Mouse (Mus musculus) neural tube, embryonic 14.5 days (tissue): ENCODE data around the gene Agr2. TPM values are rescaled to one million over a fixed set of nuclear protein-coding genes. Genes with fewer than 3 reads are reported as not detected.
A peak's percentile ranks its signal among the peaks of the same experiment; 100 is the strongest.

Experiments used
- ATAC-seq: fragments of 200-750 bp; cut with Nextera tagmentation; 2 replicates; pipeline ENCODE4 v1.8.0; 2017; ENCODE audit warnings: low read depth, mild to moderate bottlenecking, moderate TSS enrichment, moderate library complexity
- H3K27ac ChIP-seq: fragments of 300-500 bp; sonication (generic); 2 replicates; pipeline ENCODE4 v1.5.1; 2014; ENCODE audit warnings: low read depth, mild to moderate bottlenecking, control low read depth, low read length, moderate library complexity, mixed read lengths
- H3K27me3 ChIP-seq: fragments of 300-500 bp; sonication (generic); 2 replicates; pipeline ENCODE4 v1.6.1; 2014; ENCODE audit warnings: low read length; ENCODE audit not compliant: control insufficient read depth, insufficient read depth
- H3K36me3 ChIP-seq: fragments of 300-500 bp; sonication (generic); 2 replicates; pipeline ENCODE4 v1.6.1; 2014; ENCODE audit warnings: low read length, mixed read lengths; ENCODE audit not compliant: control insufficient read depth, insufficient read depth
- H3K4me1 ChIP-seq: fragments of 300-500 bp; sonication (generic); 2 replicates; pipeline ENCODE4 v1.6.1; 2014; ENCODE audit warnings: low read length; ENCODE audit not compliant: control insufficient read depth, insufficient read depth
- H3K4me2 ChIP-seq: fragments of 300-500 bp; sonication (generic); 2 replicates; pipeline ENCODE4 v1.6.1; 2014; ENCODE audit warnings: mild to moderate bottlenecking, low read depth, low read length, control low read depth
- H3K4me3 ChIP-seq: fragments of 300-500 bp; sonication (generic); 2 replicates; pipeline ENCODE4 v1.5.1; 2014; ENCODE audit warnings: low read depth, low read length, control low read depth, mixed read lengths
- H3K9ac ChIP-seq: fragments of 300-500 bp; sonication (generic); replicated peaks from 2 replicates; pipeline ENCODE4 v1.6.1; 2014; ENCODE audit warnings: low read depth, mild to moderate bottlenecking, control low read depth, low read length, mixed read lengths
- H3K9me3 ChIP-seq: fragments of 300-500 bp; sonication (generic); 2 replicates; pipeline ENCODE4 v1.6.1; 2016; ENCODE audit warnings: low read length; ENCODE audit not compliant: control insufficient read depth
- WGBS: fragments of 180-500 bp; shearing (Covaris S2); extraction: QIAGEN DNeasy Blood & Tissue Kit; methylation state at CpG from one replicate; pipeline ENCODE4 v1.1.7; 2014; 5-methylcytosine and 5-hydroxymethylcytosine counted together
- polyA plus RNA-seq: library from polyadenylated mRNA; unstranded; fragments of >200 nt; fragmentation: Nextera tagmentation; extraction: Ambion mirVana; gene quantifications from 2 replicates; pipeline ENCODE4 v1.2.1, GENCODE M21; 2014

The Agr2 gene
- polyA plus RNA-seq, 1 experiment from 2014 or later = not detected

DNA sequence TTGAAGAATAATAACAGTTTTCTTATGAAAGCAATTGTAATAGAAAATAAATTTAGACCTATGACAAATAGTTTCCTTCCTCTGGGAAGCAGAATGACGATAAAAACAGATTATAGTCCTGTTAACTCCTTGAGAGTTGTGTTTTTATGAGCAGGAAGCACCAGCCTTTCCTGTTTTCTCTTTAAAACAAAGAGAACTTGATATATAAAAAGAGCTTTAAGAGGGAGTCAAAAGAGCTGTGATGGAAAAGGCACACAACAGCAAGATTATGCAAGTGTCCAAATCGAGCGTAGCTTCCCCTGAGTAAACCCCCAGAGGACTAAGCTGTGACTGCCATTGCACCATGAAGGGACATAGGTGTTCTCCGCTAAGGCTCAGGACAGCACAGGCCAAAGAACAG is 39.7 kb downstream of the Agr2 start:
- Histone ChIP-seq H3K4me2 (no peak overlapping the region), H3K27ac (no peak overlapping the region), H3K27me3 (no peaks in the 10 kb centered on the region), H3K4me1 (no peaks in the 10 kb centered on the region), H3K36me3 (no peaks in the 10 kb centered on the region), H3K4me3 (no peak overlapping the region), H3K9me3 (no peaks in the 10 kb centered on the region), H3K9ac (no peak overlapping the region)
- WGBS = 69% methylated on average over 4 of the region's 4 CpGs
- no peak for ATAC-seq

DNA sequence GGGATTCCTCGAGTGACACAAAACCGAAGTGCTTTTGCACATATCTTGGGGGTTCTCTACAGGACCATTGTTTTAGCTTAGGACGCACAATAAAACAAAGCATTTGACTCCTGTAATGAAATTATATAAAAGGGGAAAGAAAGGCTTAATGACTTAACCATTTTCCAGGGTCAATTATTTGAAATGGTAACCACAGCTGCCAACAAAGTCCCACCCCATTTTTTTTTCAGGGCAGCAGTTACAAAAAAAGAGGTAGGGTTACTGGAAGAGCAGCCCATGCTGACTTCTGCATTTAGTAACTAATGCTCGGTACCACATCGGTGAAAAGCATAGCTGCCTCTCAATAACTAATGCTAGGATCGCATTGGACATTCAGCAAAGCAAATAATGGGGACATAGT is 42.8 kb downstream of the Agr2 start:
- Histone ChIP-seq H3K27me3 (no peaks in the 10 kb centered on the region), H3K9ac (no peak overlapping the region), H3K4me2 (no peak overlapping the region), H3K9me3 (no peaks in the 10 kb centered on the region), H3K36me3 (no peaks in the 10 kb centered on the region), H3K27ac (no peak overlapping the region), H3K4me3 (no peak overlapping the region), H3K4me1 (peaks cover 2% of the 10 kb centered on the region)
- WGBS = 96% methylated on average over 6 of the region's 6 CpGs
- ATAC-seq = no peak

DNA sequence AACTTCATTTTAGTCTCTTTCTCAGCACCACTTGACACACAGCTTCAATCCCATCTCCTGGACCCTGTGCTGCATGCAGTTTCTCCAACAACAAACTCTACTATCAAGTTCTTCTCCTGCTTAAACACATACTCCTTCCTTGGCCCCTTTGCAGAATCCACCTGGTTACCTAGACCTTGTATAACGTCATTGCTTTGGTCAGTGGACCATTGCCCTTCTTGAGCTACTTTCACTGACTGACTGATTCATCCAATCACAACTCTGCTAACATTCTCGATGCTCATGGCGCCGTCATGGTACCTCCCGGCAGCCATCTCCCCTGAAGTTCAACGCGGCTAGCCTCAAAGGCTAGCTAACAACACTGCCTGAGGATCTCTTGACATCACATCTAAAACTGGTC is 43.4 kb downstream of the Agr2 start:
- Histone ChIP-seq H3K27ac (no peak overlapping the region), H3K9me3 (no peaks in the 10 kb centered on the region), H3K4me1 (peaks cover 5% of the 10 kb centered on the region), H3K4me2 (no peak overlapping the region), H3K9ac (no peak overlapping the region), H3K4me3 (no peak overlapping the region), H3K36me3 (no peaks in the 10 kb centered on the region), H3K27me3 (no peaks in the 10 kb centered on the region)
- WGBS = over 99% methylated on average over 7 of the region's 7 CpGs
- ATAC-seq = no peak

DNA sequence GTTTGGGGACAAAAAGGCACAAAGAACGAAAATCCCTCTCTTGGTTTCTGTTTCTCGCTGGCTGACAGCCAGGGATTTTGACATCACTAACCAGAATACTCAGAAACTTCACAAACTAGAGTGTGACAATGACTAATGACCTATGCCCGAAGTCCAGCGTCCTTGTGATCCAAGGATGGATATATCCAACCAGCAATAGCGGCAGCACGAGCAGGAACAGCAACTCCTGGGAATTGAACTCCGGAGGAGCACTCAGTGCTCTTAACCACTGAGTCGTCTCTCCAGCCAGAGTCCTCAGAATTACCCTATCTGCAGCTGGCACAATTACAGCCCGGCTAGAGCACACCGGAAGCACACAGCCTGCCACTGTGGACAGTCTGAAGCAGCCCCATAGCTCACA is 44.1 kb downstream of the Agr2 start:
- H3K4me3 ChIP-seq = no peak overlapping the region

DNA sequence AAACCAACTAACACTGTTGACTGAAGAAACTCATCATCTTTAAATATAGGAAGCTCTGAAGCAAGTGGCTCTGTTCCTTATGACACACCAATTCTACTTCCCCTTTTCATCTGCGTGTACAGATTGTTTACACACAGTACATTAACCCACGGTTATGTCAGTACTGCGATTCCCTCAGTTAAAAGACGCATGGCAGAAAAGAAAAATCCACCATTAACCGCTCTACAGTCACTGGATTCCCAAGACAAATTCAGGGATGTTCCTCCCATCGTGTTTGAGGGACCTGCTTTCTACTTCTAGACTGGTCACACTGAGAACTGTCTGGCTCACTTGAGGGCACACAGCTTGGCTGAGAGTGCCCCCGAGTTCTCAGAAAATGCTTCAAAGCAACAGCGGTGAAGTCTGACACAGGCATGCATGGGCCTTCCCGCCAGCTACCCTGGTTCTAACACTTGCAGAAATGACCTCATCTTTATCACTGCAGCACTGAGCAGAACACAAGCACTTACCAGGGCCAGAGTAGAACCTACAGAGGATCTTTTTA is 46.9 kb downstream of the Agr2 start:
- WGBS = 73% methylated on average over 9 of the region's 9 CpGs
- H3K9me3 ChIP-seq = no peaks in the 10 kb centered on the region
- no peak overlapping the region for H3K27ac ChIP-seq
- no peaks in the 10 kb centered on the region for H3K27me3 ChIP-seq
- H3K4me3 ChIP-seq = peak overlapping the region; percentile 96
- no peaks in the 10 kb centered on the region for H3K36me3 ChIP-seq
- ATAC-seq = no peak
- H3K4me2 ChIP-seq = peak overlapping the region; percentile 76
- 0 out of 2 replicates have a peak overlapping the region, but pooled peaks have one; percentile 8 for H3K9ac ChIP-seq
- H3K4me1 ChIP-seq = peaks cover 5% of the 10 kb centered on the region

More for the DNA sequence above, 44.1 kb downstream of the Agr2 start:
- ATAC-seq = no peak
- Histone ChIP-seq H3K36me3 (no peaks in the 10 kb centered on the region), H3K4me1 (peaks cover 5% of the 10 kb centered on the region), H3K9ac (no peak overlapping the region), H3K4me2 (no peak overlapping the region), H3K27me3 (no peaks in the 10 kb centered on the region), H3K9me3 (no peaks in the 10 kb centered on the region), H3K27ac (no peak overlapping the region)
- WGBS = 89% methylated on average over 10 of the region's 10 CpGs

DNA sequence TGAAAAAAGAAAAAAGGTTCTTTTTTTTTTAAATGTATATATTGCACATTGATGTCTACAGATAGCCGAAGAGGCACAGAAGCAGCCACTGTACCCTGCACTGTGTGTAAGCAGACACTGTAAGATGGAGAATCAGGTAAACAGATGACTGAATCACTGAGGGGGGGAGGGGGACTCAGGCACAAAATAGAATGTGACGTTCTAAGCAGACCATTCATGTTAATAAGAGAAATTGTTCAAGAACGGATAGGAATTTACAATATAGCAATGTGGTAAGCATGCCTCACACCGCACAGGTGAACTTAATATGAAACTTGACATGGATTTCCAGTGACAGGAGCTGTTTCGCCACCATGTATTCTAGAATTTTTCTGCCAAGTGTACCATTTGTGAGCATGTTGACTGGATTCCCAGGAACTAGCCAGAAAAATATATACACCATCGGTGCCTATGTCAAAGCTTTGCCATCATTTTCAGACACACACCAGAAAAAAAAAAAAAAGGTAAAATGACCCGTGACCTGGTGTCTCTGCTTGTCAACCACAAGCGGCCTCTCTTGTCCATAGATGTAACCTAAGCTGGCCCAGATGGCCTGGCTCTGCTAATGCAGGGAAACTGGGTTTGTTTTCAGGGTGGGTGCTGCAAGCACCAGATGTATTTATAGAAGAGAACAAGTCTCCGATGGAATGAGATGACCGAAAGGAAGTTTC is 48.0 kb downstream of the Agr2 start:
- peak overlapping the region; percentile 100 for H3K9ac ChIP-seq
- 53% methylated on average over 10 of the region's 10 CpGs for WGBS
- H3K4me2 ChIP-seq = peak overlapping the region; percentile 76
- H3K27me3 ChIP-seq = no peaks in the 10 kb centered on the region
- no peaks in the 10 kb centered on the region for H3K36me3 ChIP-seq
- H3K4me3 ChIP-seq = peak overlapping the region; percentile 96
- ATAC-seq = no peak
- H3K4me1 ChIP-seq = peaks cover 5% of the 10 kb centered on the region
- H3K27ac ChIP-seq = peak overlapping the region; percentile 18; the same call in 1 of the 2 replicates
- H3K9me3 ChIP-seq = no peaks in the 10 kb centered on the region

DNA sequence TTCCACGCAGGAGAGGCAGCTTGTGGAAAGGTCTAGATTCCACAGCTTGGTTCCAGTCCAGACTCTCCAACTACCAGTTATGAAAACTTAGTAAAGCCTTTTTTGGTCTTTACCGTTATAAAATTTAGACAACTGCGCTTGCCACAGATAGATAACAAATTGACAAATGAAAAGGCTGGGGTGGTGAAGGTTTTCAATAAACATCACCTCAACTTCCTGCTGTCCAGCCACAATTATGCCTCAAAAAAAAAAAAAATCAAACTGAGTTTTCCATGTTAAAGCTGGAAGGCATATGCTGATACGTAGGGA is 48.5 kb downstream of the Agr2 start:
- peak overlapping the region; percentile 96 for H3K4me3 ChIP-seq
- no peak for ATAC-seq
- peaks cover 5% of the 10 kb centered on the region for H3K4me1 ChIP-seq
- H3K9ac ChIP-seq = peak overlapping the region; percentile 100
- peak overlapping the region; percentile 76 for H3K4me2 ChIP-seq
- no peaks in the 10 kb centered on the region for H3K36me3 ChIP-seq
- WGBS = 35% methylated on average over 4 of the region's 4 CpGs
- no peaks in the 10 kb centered on the region for H3K27me3 ChIP-seq
- no peak overlapping the region for H3K27ac ChIP-seq
- H3K9me3 ChIP-seq = no peaks in the 10 kb centered on the region

DNA sequence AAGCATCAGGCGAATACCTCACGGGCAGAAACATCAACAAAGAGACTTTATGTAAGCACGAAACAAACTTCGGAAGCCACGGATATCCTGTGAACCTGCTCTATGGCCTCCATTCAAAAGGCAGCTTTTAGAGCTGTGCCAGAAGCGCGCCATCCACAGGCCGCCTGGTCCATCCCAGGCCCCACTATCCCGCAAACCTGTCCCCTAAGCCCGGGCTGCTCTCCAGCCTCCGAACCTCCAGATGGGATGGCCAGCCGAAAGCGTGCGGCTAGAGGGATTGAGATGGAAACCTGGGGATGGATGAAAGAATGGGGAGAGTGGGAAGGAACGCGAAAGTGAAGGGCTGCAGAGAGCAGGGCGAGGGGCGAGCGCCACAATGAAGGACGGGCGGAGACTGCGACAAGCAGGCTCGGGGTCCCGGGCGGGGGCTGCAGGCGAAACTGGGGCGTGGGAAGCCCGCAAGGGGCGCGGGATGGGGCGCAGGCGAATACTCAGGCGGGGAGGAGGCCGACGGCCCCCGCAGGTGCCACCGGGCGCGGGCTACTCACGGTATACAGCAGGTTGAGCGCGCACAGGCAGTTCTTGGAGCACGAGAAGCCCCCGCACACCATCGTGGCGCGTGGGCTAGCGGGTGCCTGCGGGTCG is 49.1 kb downstream of the Agr2 start:
- H3K4me2 ChIP-seq = peak overlapping the region; percentile 76
- peak overlapping the region; percentile 93 for H3K27ac ChIP-seq
- H3K9me3 ChIP-seq = no peaks in the 10 kb centered on the region
- peak; percentile 84 for ATAC-seq
- peak overlapping the region; percentile 100 for H3K9ac ChIP-seq
- no peaks in the 10 kb centered on the region for H3K27me3 ChIP-seq
- H3K4me1 ChIP-seq = peaks cover 5% of the 10 kb centered on the region
- peak overlapping the region; percentile 96 for H3K4me3 ChIP-seq
- under 1% methylated on average over 38 of the region's 50 CpGs for WGBS
- H3K36me3 ChIP-seq = no peaks in the 10 kb centered on the region

DNA sequence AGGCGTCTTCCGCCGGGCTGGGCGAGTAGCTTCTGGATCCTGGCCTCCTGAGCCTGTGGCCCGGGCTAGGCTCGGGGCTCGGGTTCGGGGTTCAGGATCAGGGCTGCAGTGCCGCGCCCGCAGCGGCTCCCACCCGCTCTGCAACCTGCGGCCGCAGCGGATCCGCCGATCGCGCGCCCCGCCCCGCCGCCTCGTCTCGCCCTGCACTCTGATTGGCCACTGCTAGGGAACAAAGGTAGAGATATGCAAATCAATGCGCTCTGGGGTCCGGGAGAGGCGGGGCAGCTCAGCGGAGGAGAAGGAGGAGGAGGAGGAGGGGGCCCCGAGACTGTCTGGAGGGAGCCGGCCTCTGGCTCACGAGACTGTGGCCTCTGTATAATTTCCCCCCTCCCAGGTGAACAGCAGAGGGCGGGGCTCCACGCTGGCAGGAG is 49.7 kb downstream of the Agr2 start, which contains the start of gene Tspan13:
TSS of gene Tspan13 (minus strand) at position 153 of the 431 bp plus-strand sequence.
- H3K36me3 ChIP-seq = no peaks in the 10 kb centered on the region
- peak within 1 kb of the TSS; percentile 96 for H3K4me3 ChIP-seq
- peak within 1 kb of the TSS; percentile 100 for H3K9ac ChIP-seq
- H3K4me1 ChIP-seq = peaks cover 5% of the 10 kb centered on the region
- WGBS = under 1% methylated on average over 34 of the region's 35 CpGs
- H3K4me2 ChIP-seq = peak within 1 kb of the TSS; percentile 76
- no peaks in the 10 kb centered on the region for H3K9me3 ChIP-seq
- peak; percentile 98 for ATAC-seq
- H3K27ac ChIP-seq = peak within 1 kb of the TSS; percentile 93
- H3K27me3 ChIP-seq = no peaks in the 10 kb centered on the region
